Mouse (Mus musculus) telencephalon, adult 2 months (tissue): ENCODE measurements at regions not wholly inside any gene's neighbourhood (a gene's known extent, or its start where the extent isn't known, plus 50 kb on each side); places are given as distances from the start of the nearest gene placed in this dataset.

Experiments used
- DNase-seq: peaks from one replicate; pipeline ENCODE4 v3.0.0-alpha.2; 2011; ENCODE audit warnings: low read depth, low spot score

GRCm38 (mm10) chr4:35417866-35418265 lies 191.9 kb upstream of the C9orf72 start:
- no peak for DNase-seq

GRCm38 (mm10) chr4:35413488-35413887 lies 187.5 kb upstream of the C9orf72 start:
- DNase-seq: no peak

GRCm38 (mm10) chr4:35405301-35406006 lies 179.5 kb upstream of the C9orf72 start:
- DNase-seq: no peak

- no peak for DNase-seq
These were observed 178.1 kb upstream of the C9orf72 start for GRCm38 (mm10) chr4:35404068-35404467.

GRCm38 (mm10) chr4:35403594-35403993 lies 177.6 kb upstream of the C9orf72 start:
- DNase-seq: no peak

GRCm38 (mm10) chr4:35402376-35403133 lies 176.6 kb upstream of the C9orf72 start:
- no peak for DNase-seq

- DNase-seq: peak; percentile 21
These were observed 175.8 kb upstream of the C9orf72 start for GRCm38 (mm10) chr4:35401783-35402182.

- DNase-seq: peak; percentile 90
These were observed 174.5 kb upstream of the C9orf72 start for GRCm38 (mm10) chr4:35400511-35400910.

- DNase-seq: no peak
These were observed 169.6 kb upstream of the C9orf72 start for GRCm38 (mm10) chr4:35395583-35395877.

GRCm38 (mm10) chr4:35394821-35395582 lies 169.0 kb upstream of the C9orf72 start:
- no peak for DNase-seq

- DNase-seq: no peak
These were observed 149.8 kb upstream of the C9orf72 start for GRCm38 (mm10) chr4:35375791-35376190.

- no peak for DNase-seq
These were observed 147.4 kb upstream of the C9orf72 start for GRCm38 (mm10) chr4:35373213-35373860.

- DNase-seq: peak; percentile 62
These were observed 146.7 kb upstream of the C9orf72 start for GRCm38 (mm10) chr4:35372528-35373212.

- no peak for DNase-seq
These were observed 138.2 kb upstream of the C9orf72 start for GRCm38 (mm10) chr4:35364161-35364560.

GRCm38 (mm10) chr4:35362176-35362575 lies 136.2 kb upstream of the C9orf72 start:
- DNase-seq: no peak

- DNase-seq: no peak
These were observed 133.4 kb upstream of the C9orf72 start for GRCm38 (mm10) chr4:35359376-35359775.

- DNase-seq: no peak
These were observed 131.1 kb upstream of the C9orf72 start for GRCm38 (mm10) chr4:35356904-35357563.

GRCm38 (mm10) chr4:35356051-35356450 lies 130.1 kb upstream of the C9orf72 start:
- no peak for DNase-seq

- DNase-seq: no peak
These were observed 128.1 kb upstream of the C9orf72 start for GRCm38 (mm10) chr4:35354046-35354445.

- DNase-seq: no peak
These were observed 126.6 kb upstream of the C9orf72 start for GRCm38 (mm10) chr4:35352606-35353005.

- DNase-seq: no peak
These were observed 124.5 kb upstream of the C9orf72 start for GRCm38 (mm10) chr4:35350465-35350864.
